Mouse (Mus musculus) forebrain, embryonic 16.5 days (tissue): ENCODE results near the gene Slc6a20a. TPM values are rescaled to one million over a fixed set of nuclear protein-coding genes. Genes with fewer than 3 reads are reported as not detected.
A peak's percentile ranks its signal among the peaks of the same experiment; 100 is the strongest.

Source experiments
- ATAC-seq: fragments of 200-750 bp; cut with Nextera tagmentation; 2 replicates; pipeline ENCODE4 v1.8.0; 2017; ENCODE audit warnings: mild to moderate bottlenecking, moderate library complexity
- H3K27ac ChIP-seq: fragments of 300-500 bp; sonication (generic); 2 replicates; pipeline ENCODE4 v1.5.1; 2014; ENCODE audit warnings: low read length, control low read depth
- H3K27me3 ChIP-seq: fragments of 300-500 bp; sonication (generic); replicated peaks from 2 replicates; pipeline ENCODE4 v1.6.1; 2014; ENCODE audit warnings: low read length; ENCODE audit not compliant: control insufficient read depth, insufficient read depth
- H3K36me3 ChIP-seq: fragments of 300-500 bp; sonication (generic); 2 replicates; pipeline ENCODE4 v1.6.1; 2014; ENCODE audit not compliant: control insufficient read depth, insufficient read depth
- H3K4me1 ChIP-seq: fragments of 300-500 bp; sonication (generic); replicated peaks from 2 replicates; pipeline ENCODE4 v1.6.1; 2014; ENCODE audit warnings: low read length; ENCODE audit not compliant: control insufficient read depth, insufficient read depth
- H3K4me2 ChIP-seq: fragments of 300-500 bp; sonication (generic); 2 replicates; pipeline ENCODE4 v1.6.1; 2014; ENCODE audit warnings: mild to moderate bottlenecking, low read length, control low read depth
- H3K4me3 ChIP-seq: fragments of 300-500 bp; sonication (generic); replicated peaks from 2 replicates; pipeline ENCODE4 v1.5.1; 2014; ENCODE audit warnings: mild to moderate bottlenecking, low read length, control low read depth
- H3K9ac ChIP-seq: fragments of 300-500 bp; sonication (generic); replicated peaks from 2 replicates; pipeline ENCODE4 v1.6.1; 2014; ENCODE audit warnings: low read depth, low read length, control low read depth
- H3K9me3 ChIP-seq: fragments of 300-500 bp; sonication (generic); 2 replicates; pipeline ENCODE4 v1.6.1; 2016; ENCODE audit warnings: low read length; ENCODE audit not compliant: control insufficient read depth
- WGBS: fragments of 180-500 bp; shearing (Covaris S2); extraction: QIAGEN DNeasy Blood & Tissue Kit; methylation state at CpG from one replicate; pipeline ENCODE4 v1.1.7; 2014; 5-methylcytosine and 5-hydroxymethylcytosine counted together
- polyA plus RNA-seq: library from polyadenylated mRNA; unstranded; fragments of >200 nt; fragmentation: Nextera tagmentation; extraction: Ambion mirVana; gene quantifications from 2 replicates; pipeline ENCODE4 v1.2.1, GENCODE M21; 2015

The Slc6a20a gene
- 4.2 and 6.4 TPM in 2 replicates for polyA plus RNA-seq

DNA sequence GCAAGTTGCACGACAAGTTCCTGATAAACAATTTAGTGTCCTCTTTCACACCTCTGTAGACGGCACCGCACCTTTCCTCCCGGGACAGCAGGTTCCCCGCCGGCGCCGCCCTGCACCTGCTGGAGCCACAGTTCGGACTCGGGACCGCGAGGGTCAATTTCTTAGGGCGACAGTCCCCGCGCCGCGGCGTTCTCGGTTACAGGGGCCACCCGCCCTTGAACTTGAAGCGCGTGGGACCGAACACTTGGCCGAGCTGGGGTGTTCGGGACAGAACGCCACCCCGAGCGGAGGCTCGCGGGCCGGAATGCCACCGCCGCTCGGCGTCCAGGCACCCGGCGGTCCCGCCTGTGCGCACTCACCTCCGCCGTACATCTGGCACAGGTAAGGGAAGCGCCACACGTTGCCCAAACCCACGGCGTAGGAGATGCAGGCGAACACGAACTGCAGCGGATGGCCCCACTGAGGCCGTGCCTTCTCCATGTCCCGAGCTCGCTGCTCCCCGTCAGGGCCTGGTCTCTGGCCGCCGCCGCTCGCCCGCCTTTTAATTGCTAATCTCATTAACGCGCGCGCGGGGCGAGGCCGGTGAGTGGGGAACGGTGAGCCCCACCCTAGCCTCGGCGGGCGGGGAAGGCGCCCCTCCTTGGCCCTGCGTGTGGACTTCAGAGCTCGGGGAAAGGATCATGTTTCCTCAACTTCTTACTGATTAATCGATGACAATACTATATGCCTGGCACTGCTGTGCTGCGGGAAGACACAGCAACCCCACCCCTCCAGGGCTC is at the start of gene Slc6a20a, which contains the start of gene Ccr9:
Gene Slc6a20a, minus strand, starts transcription at position 559 of the 779 bp plus-strand sequence.
Gene Ccr9, plus strand, starts transcription at position 113 of the 779 bp plus-strand sequence.
- H3K27ac ChIP-seq: no peak within 1 kb of the TSS
- peak within 1 kb of the TSS; percentile 46 for H3K4me3 ChIP-seq
- peak within 1 kb of the TSS; percentile 45 for H3K9ac ChIP-seq
- no peaks in the 10 kb centered on the region for H3K36me3 ChIP-seq
- H3K4me2 ChIP-seq: peak within 1 kb of the TSS; percentile 75
- H3K27me3 ChIP-seq: peaks cover 32% of the 10 kb centered on the region
- H3K9me3 ChIP-seq: no peaks in the 10 kb centered on the region
- peak; percentile 33; the same call in 1 of the 2 replicates for ATAC-seq
- peaks cover 8% of the 10 kb centered on the region for H3K4me1 ChIP-seq
- WGBS: under 1% methylated on average over 73 of the region's 73 CpGs

- Histone ChIP-seq H3K9ac (no peak overlapping the region), H3K27ac (no peak overlapping the region), H3K4me1 (no peaks in the 10 kb centered on the region), H3K27me3 (no peaks in the 10 kb centered on the region; the same call in 1 of the 2 replicates), H3K4me2 (no peak overlapping the region), H3K9me3 (no peaks in the 10 kb centered on the region), H3K36me3 (no peaks in the 10 kb centered on the region), H3K4me3 (no peak overlapping the region)
- ATAC-seq: no peak
- WGBS: 78% methylated on average over 2 of the region's 2 CpGs
Observed at GRCm38 (mm10) chr9:123722737-123723493, 44.2 kb upstream of the Slc6a20a start.

DNA sequence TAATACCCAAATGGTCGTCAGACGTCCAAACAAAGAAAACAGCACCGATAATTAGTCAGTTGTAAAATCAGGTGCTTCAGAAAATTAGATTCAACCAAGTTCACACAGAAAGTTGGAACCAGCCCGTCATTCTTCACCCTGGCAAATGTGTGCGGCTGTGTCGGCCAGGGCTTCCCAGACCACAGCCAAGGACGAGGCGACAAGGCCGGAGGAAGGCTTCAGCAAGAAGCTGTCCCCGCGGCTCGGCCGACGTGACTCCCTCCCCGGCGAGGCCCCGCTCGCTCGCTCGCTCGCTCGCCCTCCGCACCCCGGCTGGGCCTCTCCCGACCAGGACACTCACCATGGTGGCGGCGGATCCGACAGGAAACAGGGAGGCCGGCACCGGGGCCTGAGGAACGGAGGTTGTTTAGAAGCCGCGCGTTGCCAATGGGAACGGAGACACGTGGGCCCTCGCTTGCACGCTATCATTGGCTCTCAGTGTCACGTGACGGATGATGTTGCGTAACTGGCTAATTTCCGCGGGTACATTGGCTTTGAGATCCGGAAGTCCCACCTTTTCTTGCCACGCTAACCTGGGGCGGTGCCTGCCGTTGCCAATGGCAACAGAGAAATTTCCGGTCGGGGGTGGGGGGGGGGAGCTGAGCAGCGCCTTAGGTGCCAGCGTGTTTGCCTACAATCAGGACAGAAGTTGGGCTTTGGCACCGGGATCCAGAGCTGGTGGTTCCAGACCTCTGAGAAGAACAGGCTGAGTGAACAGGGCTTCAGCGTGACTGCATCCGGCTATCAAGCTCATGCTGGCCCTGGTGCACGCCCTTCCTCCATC is 38.7 kb upstream of the Slc6a20a start, which contains the start of gene Lztfl1:
Gene Lztfl1, minus strand, starts transcription at position 512 of the 823 bp plus-strand sequence.
- H3K9ac ChIP-seq: peak within 1 kb of the TSS; percentile 82
- peak; percentile 99 for ATAC-seq
- H3K4me1 ChIP-seq: peaks cover 8% of the 10 kb centered on the region
- WGBS: under 1% methylated on average over 54 of the region's 55 CpGs
- no peaks in the 10 kb centered on the region for H3K27me3 ChIP-seq
- H3K4me3 ChIP-seq: peak within 1 kb of the TSS; percentile 94
- H3K36me3 ChIP-seq: no peaks in the 10 kb centered on the region
- H3K4me2 ChIP-seq: peak within 1 kb of the TSS; percentile 89
- H3K9me3 ChIP-seq: no peaks in the 10 kb centered on the region
- peak within 1 kb of the TSS; percentile 26; the same call in 1 of the 2 replicates for H3K27ac ChIP-seq

- Histone ChIP-seq H3K9me3 (no peaks in the 10 kb centered on the region), H3K4me1 (peaks cover 8% of the 10 kb centered on the region), H3K9ac (no peak overlapping the region), H3K36me3 (no peaks in the 10 kb centered on the region; the same call in 1 of the 2 replicates), H3K4me3 (no peak overlapping the region), H3K4me2 (0 out of 2 replicates have a peak overlapping the region, but pooled peaks have one; percentile 4), H3K27ac (no peak overlapping the region), H3K27me3 (no peaks in the 10 kb centered on the region)
- no peak for ATAC-seq
- 72% methylated on average over 3 of the region's 3 CpGs for WGBS
Observed at GRCm38 (mm10) chr9:123716301-123716700, 37.6 kb upstream of the Slc6a20a start.

DNA sequence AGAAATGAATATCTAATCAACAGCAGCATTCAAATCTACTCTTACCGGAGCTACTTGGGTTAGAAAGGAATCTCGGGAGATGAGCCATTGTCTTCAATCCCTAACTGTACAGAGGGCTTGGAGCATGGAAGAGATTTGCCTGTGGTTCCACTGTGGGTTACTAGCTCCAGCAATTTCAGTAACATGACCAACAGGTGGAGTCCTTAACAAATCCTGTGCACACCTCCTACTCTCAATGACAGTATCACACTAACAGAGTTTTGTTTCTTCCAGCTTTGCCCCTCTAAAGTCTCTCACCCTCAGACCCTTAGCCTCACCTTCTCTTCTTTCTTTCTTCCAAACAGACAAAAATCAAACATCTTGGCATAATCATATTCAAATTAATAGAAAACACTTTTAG is 34.4 kb upstream of the Slc6a20a start:
- 98% methylated on average over 2 of the region's 2 CpGs for WGBS

GRCm38 (mm10) chr9:123709226-123709625 is 30.5 kb upstream of the Slc6a20a start:
- Histone ChIP-seq H3K4me1 (no peaks in the 10 kb centered on the region), H3K27ac (no peak overlapping the region), H3K9ac (no peak overlapping the region), H3K4me3 (no peak overlapping the region), H3K9me3 (no peaks in the 10 kb centered on the region), H3K27me3 (no peaks in the 10 kb centered on the region), H3K36me3 (peaks cover 17% of the 10 kb centered on the region), H3K4me2 (no peak overlapping the region)
- no peak for ATAC-seq
- 46% methylated on average over 2 of the region's 2 CpGs for WGBS

More for the DNA sequence above, 34.4 kb upstream of the Slc6a20a start:
- no peak for ATAC-seq
- H3K36me3 ChIP-seq: peaks cover 9% of the 10 kb centered on the region
- peaks cover 8% of the 10 kb centered on the region for H3K4me1 ChIP-seq
- no peaks in the 10 kb centered on the region for H3K27me3 ChIP-seq
- no peaks in the 10 kb centered on the region for H3K9me3 ChIP-seq
- no peak overlapping the region for H3K4me3 ChIP-seq
- no peak overlapping the region for H3K9ac ChIP-seq
- H3K27ac ChIP-seq: no peak overlapping the region
- H3K4me2 ChIP-seq: no peak overlapping the region

DNA sequence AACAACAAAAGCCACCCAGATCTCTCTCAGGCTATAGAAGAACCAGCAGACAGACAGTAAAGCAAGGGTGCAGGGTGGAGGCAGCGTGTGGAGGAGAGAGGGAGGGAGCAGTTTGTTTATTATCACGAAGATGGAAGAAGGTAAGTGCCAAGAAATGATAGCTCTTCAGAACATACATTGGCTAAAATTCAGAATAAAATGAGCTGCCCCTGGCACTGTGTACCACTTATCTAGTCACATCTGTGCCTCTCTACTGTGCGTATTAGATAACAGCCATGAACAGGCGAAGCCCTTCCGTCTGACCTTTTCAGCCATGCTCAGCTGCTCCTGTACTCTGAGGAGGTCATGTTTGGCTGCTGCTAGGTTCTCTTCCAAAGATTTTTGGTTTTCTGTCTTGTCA is 23.1 kb upstream of the Slc6a20a start:
- WGBS: 78% methylated on average over 5 of the region's 5 CpGs
- peaks cover 15% of the 10 kb centered on the region for H3K36me3 ChIP-seq
- no peak overlapping the region for H3K9ac ChIP-seq
- H3K9me3 ChIP-seq: no peaks in the 10 kb centered on the region
- ATAC-seq: peak; percentile 40; the same call in 1 of the 2 replicates
- H3K4me3 ChIP-seq: no peak overlapping the region
- no peaks in the 10 kb centered on the region for H3K27me3 ChIP-seq
- H3K4me2 ChIP-seq: no peak overlapping the region
- no peak overlapping the region for H3K27ac ChIP-seq
- no peaks in the 10 kb centered on the region for H3K4me1 ChIP-seq

DNA sequence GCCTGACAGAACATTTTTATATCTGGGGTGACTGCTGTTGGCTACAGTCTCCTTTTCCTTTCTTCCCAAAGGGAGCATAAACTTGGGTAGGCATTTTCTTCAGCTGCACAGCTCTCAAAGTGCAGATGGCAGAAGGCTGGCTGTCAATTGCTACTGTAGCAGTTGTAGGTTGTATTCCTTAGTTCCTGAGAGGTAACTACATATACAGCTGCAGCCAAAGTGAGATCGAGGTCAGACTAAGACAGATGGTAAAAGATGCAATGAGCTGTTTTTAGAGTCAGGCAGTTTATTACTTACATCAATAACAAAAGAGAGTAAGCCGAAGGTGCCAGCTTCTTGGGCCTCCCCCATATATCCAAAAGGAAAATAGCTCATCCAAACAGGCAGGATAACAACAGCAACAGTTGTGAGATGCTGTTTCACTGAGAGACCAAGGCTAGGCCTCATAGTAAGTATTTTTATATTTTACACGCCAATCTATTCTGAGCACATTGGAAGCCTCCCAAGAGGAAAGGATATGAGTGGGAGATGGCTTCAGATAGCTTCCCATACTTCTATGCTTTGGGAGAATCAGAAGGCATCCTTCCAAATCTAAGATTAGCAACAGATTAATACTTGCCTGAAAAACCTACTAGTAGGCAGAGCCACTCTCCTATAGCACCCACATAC is 17.1 kb upstream of the Slc6a20a start:
- Histone ChIP-seq H3K36me3 (peaks cover 11% of the 10 kb centered on the region), H3K27me3 (no peaks in the 10 kb centered on the region), H3K4me3 (no peak overlapping the region), H3K9me3 (no peaks in the 10 kb centered on the region), H3K4me1 (no peaks in the 10 kb centered on the region), H3K4me2 (no peak overlapping the region), H3K9ac (no peak overlapping the region), H3K27ac (no peak overlapping the region)
- 85% methylated on average over 3 of the region's 3 CpGs for WGBS
- no peak for ATAC-seq
